Mouse (Mus musculus): ENCODE data around the gene Wdr64.

DNA sequence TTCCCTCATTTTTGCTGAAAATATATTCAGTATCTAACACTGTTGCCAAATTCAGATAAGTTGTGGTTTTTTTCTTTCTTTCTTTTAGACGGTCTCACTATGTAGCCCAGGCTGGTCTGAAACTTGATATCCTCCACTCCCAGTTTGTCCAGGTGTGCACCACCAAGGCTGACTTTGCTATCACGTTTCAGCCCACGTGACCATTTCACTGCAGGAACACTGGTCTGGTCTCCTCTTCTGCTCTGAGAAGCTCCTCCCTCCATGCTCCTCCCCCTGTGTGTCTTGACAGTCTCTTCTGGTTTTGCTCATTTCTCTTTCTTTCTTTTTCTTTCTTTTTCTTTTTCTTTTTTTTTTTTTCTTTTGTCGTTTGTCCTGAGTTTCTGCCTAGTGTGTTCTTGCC lies 1.4 kb downstream of the Wdr64 start:
- no peak for TF ChIP-seq CTCF (IDR thresholded peaks at IDR 0.05; ENCODE audit: low read depth)
- TF ChIP-seq EP300 (IDR thresholded peaks at IDR 0.05; ENCODE audit: low read depth) = no peak
